Mouse (Mus musculus): Measurements from ENCODE around the gene Slirp.

Slirp gene

GRCm38 (mm10) chr12:87407869-87408605 is 35.7 kb upstream of the Slirp start:
- Histone ChIP-seq H3K36me3 (ENCODE audit: insufficient read depth, low read length) (no peaks in the 10 kb centered on the region), H3K9me3 (ENCODE audit: low read length) (no peaks in the 10 kb centered on the region)

DNA sequence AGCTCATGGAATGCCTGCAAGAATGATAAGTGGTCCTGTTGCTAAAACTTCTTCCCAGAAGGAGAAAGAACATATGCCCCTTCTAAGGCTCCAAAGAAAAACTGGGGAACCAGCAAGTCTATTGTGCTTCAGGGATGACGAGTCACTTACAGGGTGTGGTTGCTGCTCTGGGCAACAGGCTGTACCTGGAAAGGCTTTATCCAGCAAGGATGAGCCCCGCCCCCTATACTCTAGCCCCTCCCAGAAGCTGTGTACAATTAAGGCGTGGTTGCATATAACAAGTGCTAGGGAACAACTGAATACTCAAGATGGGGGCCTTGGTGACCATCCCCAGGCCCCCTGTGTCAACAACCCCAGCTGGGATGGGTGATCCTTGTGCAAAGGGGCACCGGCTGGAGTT is 34.6 kb upstream of the Slirp start:
- peaks cover 86% of the 10 kb centered on the region for H3K4me1 ChIP-seq (replicated peaks; ENCODE audit: low read depth, low read length)

More at GRCm38 (mm10) chr12:87407869-87408605, 35.7 kb upstream of the Slirp start:
- Histone ChIP-seq H3K4me3 (replicated peaks; ENCODE audit: low read length) (peak overlapping the region; percentile 60), H3K27me3 (ENCODE audit: insufficient read depth, low read length) (no peaks in the 10 kb centered on the region), H3K4me1 (replicated peaks; ENCODE audit: low read depth, low read length) (peaks cover 80% of the 10 kb centered on the region)
- TF ChIP-seq CTCF (conservative IDR thresholded peaks at IDR 0.05; ENCODE audit: low read length), result no peak
- no peak for TF ChIP-seq POU5F1 (IDR thresholded peaks at IDR 0.05; ENCODE audit: borderline replicate concordance, low read length)
- no peak for TF ChIP-seq NANOG (IDR thresholded peaks at IDR 0.05; ENCODE audit: borderline replicate concordance, low read length)

DNA sequence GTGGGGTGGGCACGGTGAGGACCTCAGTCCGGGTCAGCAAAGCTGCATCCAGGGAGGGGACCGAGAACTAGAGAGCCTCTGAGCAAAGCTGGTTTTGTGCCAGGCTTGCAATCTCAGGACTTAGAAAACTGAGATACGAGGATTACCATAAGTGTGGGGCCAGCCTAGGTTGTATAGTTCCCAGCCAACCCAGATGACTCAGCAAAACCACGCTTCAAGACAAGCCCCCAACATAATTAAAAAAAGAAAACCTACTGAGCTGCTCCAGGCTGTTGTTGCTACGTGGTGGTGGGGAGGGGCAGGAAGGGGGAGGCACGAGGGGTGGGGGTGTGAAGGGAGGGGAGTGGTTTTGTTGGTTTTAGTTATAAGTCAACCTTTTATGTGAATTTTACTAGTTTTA is 32.7 kb upstream of the Slirp start:
- Histone ChIP-seq H3K9me3 (ENCODE audit: low read length) (no peaks in the 10 kb centered on the region), H3K4me1 (replicated peaks; ENCODE audit: low read depth, low read length) (peaks cover 81% of the 10 kb centered on the region), H3K4me3 (replicated peaks; ENCODE audit: low read length) (no peak overlapping the region), H3K36me3 (ENCODE audit: insufficient read depth, low read length) (no peaks in the 10 kb centered on the region), H3K27me3 (ENCODE audit: insufficient read depth, low read length) (peaks cover 4% of the 10 kb centered on the region; the same call in 1 of the 2 replicates)
- TF ChIP-seq CTCF (conservative IDR thresholded peaks at IDR 0.05; ENCODE audit: low read length) (no peak), POU5F1 (IDR thresholded peaks at IDR 0.05; ENCODE audit: borderline replicate concordance, low read length) (no peak), NANOG (IDR thresholded peaks at IDR 0.05; ENCODE audit: borderline replicate concordance, low read length) (no peak)

More for the DNA sequence above, 34.6 kb upstream of the Slirp start:
- Histone ChIP-seq H3K36me3 (ENCODE audit: insufficient read depth, low read length) (no peaks in the 10 kb centered on the region), H3K4me3 (replicated peaks; ENCODE audit: low read length) (no peak overlapping the region), H3K27me3 (ENCODE audit: insufficient read depth, low read length) (no peaks in the 10 kb centered on the region), H3K9me3 (ENCODE audit: low read length) (no peaks in the 10 kb centered on the region)
- TF ChIP-seq CTCF (conservative IDR thresholded peaks at IDR 0.05; ENCODE audit: low read length) (no peak), POU5F1 (IDR thresholded peaks at IDR 0.05; ENCODE audit: borderline replicate concordance, low read length) (no peak)

GRCm38 (mm10) chr12:87413179-87413790 is 30.4 kb upstream of the Slirp start:
- no peaks in the 10 kb centered on the region for H3K36me3 ChIP-seq (ENCODE audit: insufficient read depth, low read length)
- peaks cover 8% of the 10 kb centered on the region; the same call in 1 of the 2 replicates for H3K27me3 ChIP-seq (ENCODE audit: insufficient read depth, low read length)
- peaks cover 66% of the 10 kb centered on the region for H3K4me1 ChIP-seq (replicated peaks; ENCODE audit: low read depth, low read length)
- TF ChIP-seq CTCF (conservative IDR thresholded peaks at IDR 0.05; ENCODE audit: low read length), result peak; percentile 99
- no peak for TF ChIP-seq NANOG (IDR thresholded peaks at IDR 0.05; ENCODE audit: borderline replicate concordance, low read length)
- TF ChIP-seq POU5F1 (IDR thresholded peaks at IDR 0.05; ENCODE audit: borderline replicate concordance, low read length), result no peak
- peaks cover 7% of the 10 kb centered on the region for H3K9me3 ChIP-seq (ENCODE audit: low read length)
- H3K4me3 ChIP-seq (replicated peaks; ENCODE audit: low read length), result no peak overlapping the region

DNA sequence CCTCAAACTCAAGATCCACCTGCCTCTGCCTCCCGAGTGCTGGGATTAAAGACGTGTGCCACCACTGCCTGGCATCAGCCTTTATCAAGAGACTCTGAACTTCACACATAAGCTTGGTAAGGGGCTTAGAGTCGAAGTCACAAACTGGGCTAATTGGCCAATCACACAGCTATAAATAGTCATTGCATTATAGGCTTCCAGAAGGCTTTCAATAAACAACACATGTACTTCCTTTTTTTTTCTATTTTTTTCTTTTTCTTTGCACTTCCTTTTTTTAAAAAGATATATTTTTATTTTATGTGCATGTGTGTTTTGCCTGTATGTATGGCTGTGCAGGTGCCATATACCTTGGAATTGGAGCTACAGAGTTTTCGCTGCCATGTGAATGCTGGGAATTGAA is 28.3 kb upstream of the Slirp start:
- H3K36me3 ChIP-seq (ENCODE audit: insufficient read depth, low read length), result no peaks in the 10 kb centered on the region
- H3K9me3 ChIP-seq (ENCODE audit: low read length), result peaks cover 7% of the 10 kb centered on the region
- H3K27me3 ChIP-seq (ENCODE audit: insufficient read depth, low read length), result peaks cover 8% of the 10 kb centered on the region; the same call in 1 of the 2 replicates
- H3K4me3 ChIP-seq (replicated peaks; ENCODE audit: low read length), result no peak overlapping the region
- TF ChIP-seq POU5F1 (IDR thresholded peaks at IDR 0.05; ENCODE audit: borderline replicate concordance, low read length) (no peak), CTCF (conservative IDR thresholded peaks at IDR 0.05; ENCODE audit: low read length) (no peak), NANOG (IDR thresholded peaks at IDR 0.05; ENCODE audit: borderline replicate concordance, low read length) (no peak)
- peaks cover 50% of the 10 kb centered on the region for H3K4me1 ChIP-seq (replicated peaks; ENCODE audit: low read depth, low read length)

DNA sequence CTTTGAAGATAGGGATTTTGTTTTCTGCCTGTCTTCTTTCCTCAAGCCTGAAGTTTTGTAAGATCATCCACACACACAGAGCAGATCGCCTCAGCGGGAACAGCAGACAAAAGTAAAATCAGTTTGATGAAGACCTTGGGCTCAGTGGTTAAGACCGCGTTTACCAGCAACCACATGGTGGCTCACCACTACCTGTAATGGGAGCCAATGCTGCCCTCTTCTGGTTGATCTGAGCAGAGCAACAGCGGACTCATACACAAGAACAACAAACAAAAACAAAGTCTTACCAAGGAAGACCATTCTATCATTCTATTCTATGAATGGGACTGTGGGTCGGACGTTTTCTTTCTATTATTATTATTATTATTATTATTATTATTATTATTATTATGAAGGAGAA is 27.0 kb upstream of the Slirp start:
- peaks cover 7% of the 10 kb centered on the region for H3K9me3 ChIP-seq (ENCODE audit: low read length)
- peak; percentile 70 for TF ChIP-seq CTCF (conservative IDR thresholded peaks at IDR 0.05; ENCODE audit: low read length)
- no peak for TF ChIP-seq POU5F1 (IDR thresholded peaks at IDR 0.05; ENCODE audit: borderline replicate concordance, low read length)
- H3K4me3 ChIP-seq (replicated peaks; ENCODE audit: low read length), result no peak overlapping the region
- peaks cover 37% of the 10 kb centered on the region for H3K4me1 ChIP-seq (replicated peaks; ENCODE audit: low read depth, low read length)
- H3K27me3 ChIP-seq (ENCODE audit: insufficient read depth, low read length), result peaks cover 8% of the 10 kb centered on the region; the same call in 1 of the 2 replicates
- H3K36me3 ChIP-seq (ENCODE audit: insufficient read depth, low read length), result 0 out of 2 replicates have a peak, but pooled peaks cover under 1% of the 10 kb centered on the region

- H3K9me3 ChIP-seq (ENCODE audit: low read length), result peaks cover 7% of the 10 kb centered on the region
- peaks cover 8% of the 10 kb centered on the region; the same call in 1 of the 2 replicates for H3K27me3 ChIP-seq (ENCODE audit: insufficient read depth, low read length)
- TF ChIP-seq POU5F1 (IDR thresholded peaks at IDR 0.05; ENCODE audit: borderline replicate concordance, low read length) (no peak), NANOG (IDR thresholded peaks at IDR 0.05; ENCODE audit: borderline replicate concordance, low read length) (no peak), CTCF (conservative IDR thresholded peaks at IDR 0.05; ENCODE audit: low read length) (no peak)
- H3K36me3 ChIP-seq (ENCODE audit: insufficient read depth, low read length), result peaks cover 23% of the 10 kb centered on the region
- no peak overlapping the region for H3K4me3 ChIP-seq (replicated peaks; ENCODE audit: low read length)
- H3K4me1 ChIP-seq (replicated peaks; ENCODE audit: low read depth, low read length), result peaks cover 28% of the 10 kb centered on the region
Observed at GRCm38 (mm10) chr12:87418921-87419320, 24.8 kb upstream of the Slirp start.

- TF ChIP-seq POU5F1 (IDR thresholded peaks at IDR 0.05; ENCODE audit: borderline replicate concordance, low read length) (no peak), NANOG (IDR thresholded peaks at IDR 0.05; ENCODE audit: borderline replicate concordance, low read length) (no peak), CTCF (conservative IDR thresholded peaks at IDR 0.05; ENCODE audit: low read length) (no peak)
- H3K4me3 ChIP-seq (replicated peaks; ENCODE audit: low read length), result no peak overlapping the region
- H3K4me1 ChIP-seq (replicated peaks; ENCODE audit: low read depth, low read length), result peaks cover 30% of the 10 kb centered on the region
- H3K9me3 ChIP-seq (ENCODE audit: low read length), result peaks cover 7% of the 10 kb centered on the region
- peaks cover 33% of the 10 kb centered on the region for H3K36me3 ChIP-seq (ENCODE audit: insufficient read depth, low read length)
- peaks cover 8% of the 10 kb centered on the region; the same call in 1 of the 2 replicates for H3K27me3 ChIP-seq (ENCODE audit: insufficient read depth, low read length)
Observed at GRCm38 (mm10) chr12:87419974-87420485, 23.7 kb upstream of the Slirp start.

Measured in E14TG2a.4 (cell line).